Mouse (Mus musculus): ENCODE measurements around the gene Tln1.
"Not testable (repeated sequence)": the region's sequence is repeated elsewhere in the genome, so short reads cannot be mapped to it uniquely, and the experiment has no call there.

Tln1 gene

GRCm38 (mm10) chr4:43558028-43558630, 4.4 kb downstream of the Tln1 start:
- in situ Hi-C loops (cut with MboI; ENCODE audit: low pct_unique_long_range_greater_than_20kb in 1 of 2, low sequenced_read_pairs in 2 of 2, unreplicated experiment in 1 of 2): no loop called here

- in situ Hi-C loops (cut with MboI; ENCODE audit: low pct_unique_long_range_greater_than_20kb in 1 of 2, low sequenced_read_pairs in 2 of 2, unreplicated experiment in 1 of 2): no loop called here
Measured at GRCm38 (mm10) chr4:43555926-43556325, 6.6 kb downstream of the Tln1 start.

GRCm38 (mm10) chr4:43553891-43554290, 8.6 kb downstream of the Tln1 start:
- in situ Hi-C loops (cut with MboI; ENCODE audit: low pct_unique_long_range_greater_than_20kb in 1 of 2, low sequenced_read_pairs in 2 of 2, unreplicated experiment in 1 of 2): no loop called here

GRCm38 (mm10) chr4:43552437-43552836, 10.1 kb downstream of the Tln1 start:
- in situ Hi-C loops (cut with MboI; ENCODE audit: low pct_unique_long_range_greater_than_20kb in 1 of 2, low sequenced_read_pairs in 2 of 2, unreplicated experiment in 1 of 2): no loop called here

- in situ Hi-C loops (cut with MboI; ENCODE audit: low pct_unique_long_range_greater_than_20kb in 1 of 2, low sequenced_read_pairs in 2 of 2, unreplicated experiment in 1 of 2): not testable (repeated sequence)
Measured at GRCm38 (mm10) chr4:43551854-43552253, 10.6 kb downstream of the Tln1 start.

GRCm38 (mm10) chr4:43549055-43549454, 13.4 kb downstream of the Tln1 start:
- in situ Hi-C loops (cut with MboI; ENCODE audit: low pct_unique_long_range_greater_than_20kb in 1 of 2, low sequenced_read_pairs in 2 of 2, unreplicated experiment in 1 of 2): no loop called here

GRCm38 (mm10) chr4:43547160-43547559, 15.3 kb downstream of the Tln1 start:
- in situ Hi-C loops (cut with MboI; ENCODE audit: low pct_unique_long_range_greater_than_20kb in 1 of 2, low sequenced_read_pairs in 2 of 2, unreplicated experiment in 1 of 2): no loop called here

GRCm38 (mm10) chr4:43546375-43547047, 16.0 kb downstream of the Tln1 start:
- in situ Hi-C loops (cut with MboI; ENCODE audit: low pct_unique_long_range_greater_than_20kb in 1 of 2, low sequenced_read_pairs in 2 of 2, unreplicated experiment in 1 of 2): no loop called here

- in situ Hi-C loops (cut with MboI; ENCODE audit: low pct_unique_long_range_greater_than_20kb in 1 of 2, low sequenced_read_pairs in 2 of 2, unreplicated experiment in 1 of 2): no loop called here
Measured at GRCm38 (mm10) chr4:43542044-43542443, 20.4 kb downstream of the Tln1 start.

GRCm38 (mm10) chr4:43536031-43536430, 26.5 kb downstream of the Tln1 start:
- in situ Hi-C loops (cut with MboI; ENCODE audit: low pct_unique_long_range_greater_than_20kb in 1 of 2, low sequenced_read_pairs in 2 of 2, unreplicated experiment in 1 of 2): no loop called here

GRCm38 (mm10) chr4:43535628-43536027, 26.9 kb downstream of the Tln1 start:
- in situ Hi-C loops (cut with MboI; ENCODE audit: low pct_unique_long_range_greater_than_20kb in 1 of 2, low sequenced_read_pairs in 2 of 2, unreplicated experiment in 1 of 2): no loop called here

GRCm38 (mm10) chr4:43533270-43533669, 29.2 kb downstream of the Tln1 start:
- in situ Hi-C loops (cut with MboI; ENCODE audit: low pct_unique_long_range_greater_than_20kb in 1 of 2, low sequenced_read_pairs in 2 of 2, unreplicated experiment in 1 of 2): no loop called here

GRCm38 (mm10) chr4:43530581-43530980, 31.9 kb downstream of the Tln1 start:
- in situ Hi-C loops (cut with MboI; ENCODE audit: low pct_unique_long_range_greater_than_20kb in 1 of 2, low sequenced_read_pairs in 2 of 2, unreplicated experiment in 1 of 2): no loop called here

GRCm38 (mm10) chr4:43530081-43530501, 32.4 kb downstream of the Tln1 start:
- in situ Hi-C loops (cut with MboI; ENCODE audit: low pct_unique_long_range_greater_than_20kb in 1 of 2, low sequenced_read_pairs in 2 of 2, unreplicated experiment in 1 of 2): no loop called here

- in situ Hi-C loops (cut with MboI; ENCODE audit: low pct_unique_long_range_greater_than_20kb in 1 of 2, low sequenced_read_pairs in 2 of 2, unreplicated experiment in 1 of 2): no loop called here
Measured at GRCm38 (mm10) chr4:43528487-43528886, 34.0 kb downstream of the Tln1 start.

GRCm38 (mm10) chr4:43527880-43528279, 34.6 kb downstream of the Tln1 start:
- in situ Hi-C loops (cut with MboI; ENCODE audit: low pct_unique_long_range_greater_than_20kb in 1 of 2, low sequenced_read_pairs in 2 of 2, unreplicated experiment in 1 of 2): no loop called here

- in situ Hi-C loops (cut with MboI; ENCODE audit: low pct_unique_long_range_greater_than_20kb in 1 of 2, low sequenced_read_pairs in 2 of 2, unreplicated experiment in 1 of 2): no loop called here
Measured at GRCm38 (mm10) chr4:43519956-43520355, 42.5 kb downstream of the Tln1 start.

- in situ Hi-C loops (cut with MboI; ENCODE audit: low pct_unique_long_range_greater_than_20kb in 1 of 2, low sequenced_read_pairs in 2 of 2, unreplicated experiment in 1 of 2): no loop called here
Measured at GRCm38 (mm10) chr4:43519551-43519950, 42.9 kb downstream of the Tln1 start.

GRCm38 (mm10) chr4:43515764-43516708, 46.5 kb downstream of the Tln1 start:
- in situ Hi-C loops (cut with MboI; ENCODE audit: low pct_unique_long_range_greater_than_20kb in 1 of 2, low sequenced_read_pairs in 2 of 2, unreplicated experiment in 1 of 2): no loop called here

All from mouse embryonic stem cell (cell line).